Mouse (Mus musculus) stomach, postnatal 0 days (tissue): ENCODE measurements at regions not wholly inside any gene's neighbourhood (a gene's known extent, or its start where the extent isn't known, plus 50 kb on each side); places are given as distances from the start of the nearest gene placed in this dataset.

ENCODE experiments used
- CTCF ChIP-seq: IDR thresholded peaks from 2 replicates; pipeline ENCODE4 v1.5.1; 2016; ENCODE audit warnings: antibody characterized with exemption, low read depth, mild to moderate bottlenecking, moderate library complexity
- EP300 ChIP-seq: optimal IDR thresholded peaks from 2 replicates; pipeline ENCODE3; 2016; ENCODE audit warnings: antibody characterized with exemption

DNA sequence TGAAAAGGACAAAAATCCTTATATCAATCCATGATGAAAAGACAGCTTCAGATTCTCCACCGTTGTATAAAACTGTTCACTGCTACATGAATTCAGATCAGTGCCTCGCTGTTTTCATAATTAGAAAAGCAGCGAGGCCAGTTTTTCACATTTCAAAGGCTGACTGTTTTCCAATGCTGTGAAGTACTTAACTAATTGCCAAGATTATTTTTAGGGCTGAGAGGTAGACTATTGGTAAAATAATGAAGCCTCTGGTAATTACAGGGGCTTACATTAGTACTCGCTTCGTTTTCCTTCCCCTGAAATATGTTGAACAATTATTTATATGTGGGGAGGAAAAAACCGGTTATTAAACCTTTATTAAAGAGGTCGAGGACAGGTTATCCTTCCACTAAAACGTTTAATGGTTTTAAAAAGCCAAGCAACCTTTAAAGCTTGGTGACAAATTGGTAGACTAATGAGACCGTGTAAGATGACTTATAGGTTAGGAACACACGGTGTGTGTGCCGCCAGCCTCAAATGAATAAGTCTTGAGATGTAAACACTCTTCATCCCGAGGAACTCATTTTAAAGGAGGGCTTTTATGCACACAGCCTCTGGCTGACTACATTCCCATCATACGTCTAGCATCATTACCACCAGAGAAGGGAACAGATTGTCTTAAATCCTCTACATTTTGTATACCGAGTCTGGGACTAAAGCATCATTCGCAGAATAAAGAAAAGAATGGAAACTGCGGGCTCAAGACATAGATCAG lies 465.7 kb downstream of the Galc start:
- TF ChIP-seq CTCF (no peak), EP300 (no peak)
